Mouse (Mus musculus) C2C12 (cell line): ENCODE measurements around the gene Tmem115. TPM values are rescaled to one million over a fixed set of nuclear protein-coding genes. Genes with fewer than 3 reads are reported as not detected.
A peak's percentile ranks its signal among the peaks of the same experiment; 100 is the strongest.

Source experiments
- H3K27me3 ChIP-seq: one replicate; pipeline ENCODE4 v1.6.1; 2011; ENCODE audit not compliant: control insufficient read depth, insufficient read depth, insufficient read length
- H3K36me3 ChIP-seq: one replicate; pipeline ENCODE4 v1.6.1; 2011; ENCODE audit not compliant: control insufficient read depth, insufficient read depth
- H3K4me3 ChIP-seq: one replicate; pipeline ENCODE4 v1.5.1; 2011; ENCODE audit warnings: mild to moderate bottlenecking, control low read depth; ENCODE audit not compliant: poor library complexity, insufficient read depth, severe bottlenecking
- H3K79me2 ChIP-seq: one replicate; pipeline ENCODE4 v1.6.1; 2011; ENCODE audit not compliant: control insufficient read depth, insufficient read depth
- H3K79me3 ChIP-seq: one replicate; pipeline ENCODE4 v1.6.1; 2011; ENCODE audit warnings: low read depth, control low read depth
- H3ac ChIP-seq: one replicate; pipeline ENCODE3; 2011; ENCODE audit warnings: low read depth; ENCODE audit not compliant: control insufficient read depth, insufficient read length
- CEBPB ChIP-seq: IDR thresholded peaks from one replicate; pipeline ENCODE4 v1.6.1; 2011; ENCODE audit warnings: low read depth, mild to moderate bottlenecking, control low read depth, moderate library complexity
- CTCF ChIP-seq: IDR thresholded peaks from one replicate; pipeline ENCODE4 v1.5.1; 2011; ENCODE audit not compliant: control insufficient read depth, insufficient read depth, insufficient read length
- FOSL1 ChIP-seq: IDR thresholded peaks from one replicate; pipeline ENCODE4 v1.8.0; 2011; ENCODE audit warnings: mild to moderate bottlenecking, low read length; ENCODE audit not compliant: poor library complexity, insufficient read depth, severe bottlenecking
- MAX ChIP-seq: IDR thresholded peaks from one replicate; pipeline ENCODE4 v1.6.1; 2011; ENCODE audit warnings: mild to moderate bottlenecking, control low read depth
- MYOD1 ChIP-seq: IDR thresholded peaks from one replicate; pipeline ENCODE4 v1.6.1; 2011; ENCODE audit warnings: low read depth; ENCODE audit not compliant: control insufficient read depth, insufficient read length
- MYOG ChIP-seq: IDR thresholded peaks from one replicate; pipeline ENCODE4 v1.6.1; 2011; ENCODE audit not compliant: control insufficient read depth, insufficient read length; ENCODE audit errors: extremely low read depth
- USF1 ChIP-seq: IDR thresholded peaks from one replicate; pipeline ENCODE4 v1.6.1; 2011; ENCODE audit warnings: low read depth, mild to moderate bottlenecking, control low read depth, moderate library complexity
- polyA plus RNA-seq: library from polyadenylated mRNA; unstranded; fragments of >200 nt; fragmentation: generic; extraction: Trizol; gene quantifications from one replicate; pipeline ENCODE4 v1.2.1, GENCODE M21; 2012; ENCODE audit warnings: missing spikeins

The Tmem115 gene
- polyA plus RNA-seq, 1 experiment, result 33.4 TPM

DNA sequence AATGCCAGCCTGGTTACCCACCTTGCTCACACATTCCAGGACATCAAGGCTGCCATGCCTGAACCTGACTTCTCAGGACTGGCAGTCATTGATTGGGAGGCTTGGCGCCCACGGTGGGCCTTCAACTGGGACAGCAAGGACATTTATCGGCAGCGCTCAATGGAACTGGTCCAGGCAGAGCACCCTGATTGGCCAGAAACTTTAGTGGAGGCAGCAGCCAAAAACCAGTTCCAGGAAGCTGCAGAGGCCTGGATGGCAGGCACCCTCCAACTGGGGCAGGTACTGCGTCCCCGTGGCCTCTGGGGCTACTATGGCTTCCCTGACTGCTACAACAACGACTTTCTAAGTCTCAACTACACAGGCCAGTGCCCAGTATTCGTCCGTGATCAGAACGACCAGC lies 44.1 kb downstream of the Tmem115 start:
- no peaks in the 10 kb centered on the region for H3K27me3 ChIP-seq
- peaks cover 3% of the 10 kb centered on the region for H3K36me3 ChIP-seq
- no peak overlapping the region for H3K4me3 ChIP-seq
- no peak for TF ChIP-seq MYOD1
- TF ChIP-seq MYOG, result no peak
- TF ChIP-seq CTCF, result no peak
- no peak for TF ChIP-seq MAX
- no peak for TF ChIP-seq USF1
- no peak for TF ChIP-seq FOSL1
- TF ChIP-seq CEBPB, result no peak
- peaks cover 10% of the 10 kb centered on the region for H3K79me2 ChIP-seq
- H3ac ChIP-seq, result no peak overlapping the region
- no peaks in the 10 kb centered on the region for H3K79me3 ChIP-seq

DNA sequence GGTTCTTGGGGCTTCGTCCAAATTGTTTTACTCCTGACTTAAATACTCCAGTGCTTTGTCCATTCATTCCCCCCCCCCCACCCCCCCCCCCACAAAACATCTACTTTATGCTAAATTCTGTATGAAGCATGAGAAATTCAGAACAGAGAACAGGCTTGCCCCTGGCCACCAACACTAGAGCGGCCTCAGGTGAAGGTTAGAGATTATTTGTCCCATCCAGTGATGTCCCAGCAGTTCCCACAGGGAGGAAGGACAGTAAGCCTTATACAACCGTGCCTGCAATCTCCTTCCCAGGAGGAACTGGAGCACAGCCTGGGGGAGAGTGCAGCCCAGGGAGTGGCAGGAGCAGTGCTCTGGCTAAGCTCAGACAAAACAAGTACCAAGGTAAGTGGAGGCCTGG lies 44.8 kb downstream of the Tmem115 start, which contains the start of gene Naa80:
Gene Naa80, plus strand, starts transcription at position 301 of the 400 bp plus-strand sequence.
- peaks cover 10% of the 10 kb centered on the region for H3K79me2 ChIP-seq
- no peak for TF ChIP-seq MYOD1
- no peak within 1 kb of the TSS for H3ac ChIP-seq
- no peaks in the 10 kb centered on the region for H3K36me3 ChIP-seq
- H3K4me3 ChIP-seq, result no peak within 1 kb of the TSS
- no peaks in the 10 kb centered on the region for H3K79me3 ChIP-seq
- H3K27me3 ChIP-seq, result no peaks in the 10 kb centered on the region

DNA sequence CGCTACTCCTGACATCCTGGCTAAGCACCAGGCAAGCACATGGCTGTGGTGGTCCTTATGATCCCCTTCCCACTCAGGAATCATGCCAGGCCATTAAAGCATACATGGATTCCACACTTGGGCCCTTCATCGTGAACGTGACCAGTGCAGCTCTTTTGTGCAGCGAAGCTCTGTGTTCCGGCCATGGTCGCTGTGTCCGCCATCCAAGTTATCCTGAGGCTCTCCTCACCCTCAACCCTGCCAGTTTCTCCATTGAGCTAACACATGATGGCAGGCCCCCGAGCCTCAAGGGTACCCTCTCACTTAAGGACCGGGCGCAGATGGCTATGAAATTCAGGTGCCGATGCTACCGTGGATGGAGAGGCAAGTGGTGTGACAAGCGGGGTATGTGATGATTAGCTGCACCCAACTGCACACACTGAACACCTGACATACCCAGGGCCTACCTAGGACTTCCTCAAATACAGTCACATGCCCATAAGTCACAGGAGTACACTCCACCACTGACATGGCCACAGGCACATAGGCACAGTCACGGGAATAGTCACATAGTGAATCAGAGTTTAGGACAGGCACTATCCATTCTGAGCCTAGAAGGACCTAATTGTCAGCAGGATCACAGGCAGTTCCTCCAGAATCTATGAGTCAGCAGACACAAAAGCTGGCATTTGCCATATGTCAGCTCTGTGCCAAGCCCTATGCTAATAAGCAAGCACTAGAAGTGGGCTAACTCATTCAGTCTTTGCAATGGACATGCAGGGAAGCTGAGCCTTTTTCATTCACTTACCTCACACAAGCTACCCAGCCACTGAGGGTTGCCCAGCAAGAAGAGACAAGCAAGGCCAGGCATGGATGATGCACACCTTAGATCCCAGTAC lies 45.5 kb downstream of the Tmem115 start:
- TF ChIP-seq CEBPB, result no peak
- no peak for TF ChIP-seq MYOG
- TF ChIP-seq USF1, result no peak
- no peak for TF ChIP-seq CTCF
- no peak for TF ChIP-seq MYOD1
- no peak for TF ChIP-seq MAX
- no peak overlapping the region for H3K4me3 ChIP-seq
- no peaks in the 10 kb centered on the region for H3K79me3 ChIP-seq
- H3K27me3 ChIP-seq, result no peaks in the 10 kb centered on the region
- peaks cover 10% of the 10 kb centered on the region for H3K79me2 ChIP-seq
- no peaks in the 10 kb centered on the region for H3K36me3 ChIP-seq
- no peak overlapping the region for H3ac ChIP-seq

DNA sequence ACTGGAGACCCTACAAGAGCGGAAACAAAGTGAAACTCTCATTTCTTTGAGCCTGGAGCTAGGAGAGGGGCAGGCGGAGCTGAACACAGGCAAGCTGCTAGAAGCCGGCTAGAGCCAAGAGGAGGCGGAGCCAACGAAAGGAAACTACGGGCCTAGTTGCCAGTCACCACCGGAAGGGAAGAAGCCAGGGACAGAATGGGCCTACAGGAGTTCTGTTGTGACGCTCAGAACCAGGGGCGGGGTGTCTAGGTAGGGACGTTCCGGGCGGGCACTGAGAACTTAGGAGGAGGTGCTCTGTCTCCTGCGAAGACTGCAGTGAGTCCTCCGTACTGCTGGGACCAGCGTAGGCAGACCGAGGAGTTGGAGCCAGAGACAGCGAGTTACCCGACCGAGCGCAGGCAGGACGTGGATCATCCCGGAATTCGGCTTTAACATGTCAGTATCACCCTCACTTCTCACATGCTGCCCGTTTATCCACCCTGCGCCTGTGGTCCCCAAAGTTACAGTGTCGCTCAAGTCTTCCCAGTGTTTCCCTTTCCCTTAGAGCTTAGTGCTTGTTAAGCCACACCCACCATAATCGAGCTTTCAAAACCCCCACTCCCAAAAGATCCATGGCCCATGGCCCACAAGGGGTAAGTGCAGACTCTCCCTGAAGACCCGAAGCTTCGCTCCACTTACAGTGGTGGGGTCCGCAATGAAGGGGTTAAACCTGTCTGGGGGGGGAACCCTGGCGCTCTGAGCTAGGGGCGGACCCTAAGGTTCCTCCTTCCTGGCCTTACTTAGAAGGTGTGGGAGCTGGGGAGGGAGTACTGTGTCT lies 47.0 kb downstream of the Tmem115 start, which contains the start of gene Hyal3:
Gene Hyal3, plus strand, starts transcription at position 318 of the 817 bp plus-strand sequence.
- H3K4me3 ChIP-seq, result peak within 1 kb of the TSS; percentile 47
- H3K27me3 ChIP-seq, result no peaks in the 10 kb centered on the region
- no peak for TF ChIP-seq MYOD1
- no peak for TF ChIP-seq CEBPB
- no peak for TF ChIP-seq CTCF
- TF ChIP-seq FOSL1, result no peak
- TF ChIP-seq MYOG, result no peak
- TF ChIP-seq USF1, result no peak
- TF ChIP-seq MAX, result no peak
- no peaks in the 10 kb centered on the region for H3K79me3 ChIP-seq
- peak within 1 kb of the TSS; percentile 64 for H3ac ChIP-seq
- peaks cover 10% of the 10 kb centered on the region for H3K79me2 ChIP-seq
- H3K36me3 ChIP-seq, result no peaks in the 10 kb centered on the region

DNA sequence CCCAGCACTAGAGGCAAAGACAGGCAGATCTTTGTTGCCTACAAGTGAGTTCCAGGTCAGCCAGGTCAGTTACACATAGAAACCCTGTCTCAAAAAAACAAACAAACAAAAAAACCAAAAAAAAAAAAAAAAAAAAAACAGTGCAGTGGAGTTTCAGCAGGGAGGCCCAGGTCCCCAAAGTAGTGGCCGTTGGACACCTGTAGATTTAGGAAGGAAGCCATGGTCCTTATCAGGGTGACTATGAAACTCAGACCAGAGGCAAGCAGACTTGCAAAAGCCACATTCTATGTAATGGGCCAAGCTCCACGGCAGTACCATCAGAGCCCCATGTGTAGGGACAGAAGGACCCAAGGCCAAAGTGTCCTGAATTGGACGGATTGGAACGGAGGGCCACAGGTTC lies 47.8 kb downstream of the Tmem115 start:
- peak overlapping the region; percentile 21 for H3K4me3 ChIP-seq
- no peaks in the 10 kb centered on the region for H3K79me3 ChIP-seq
- H3ac ChIP-seq, result no peak overlapping the region
- H3K27me3 ChIP-seq, result no peaks in the 10 kb centered on the region
- peaks cover 10% of the 10 kb centered on the region for H3K79me2 ChIP-seq
- H3K36me3 ChIP-seq, result no peaks in the 10 kb centered on the region
- TF ChIP-seq CEBPB (no peak), MYOG (no peak), FOSL1 (no peak), MAX (no peak), MYOD1 (no peak), CTCF (no peak), USF1 (no peak)
